Mouse (Mus musculus) thymus, adult 2 months (tissue): ENCODE measurements around the gene Cd180. TPM values are rescaled to one million over a fixed set of nuclear protein-coding genes. Genes with fewer than 3 reads are reported as not detected.

Experiments
- DNase-seq: peaks from one replicate; pipeline ENCODE4 v3.0.0; 2021
- H3K27ac ChIP-seq: fragments of 200-500 bp; 2 replicates; pipeline ENCODE4 v1.5.1; 2012; ENCODE audit warnings: low read length, control low read depth; ENCODE audit not compliant: control insufficient read depth, insufficient read depth
- H3K27me3 ChIP-seq: fragments of 200-500 bp; 2 replicates; pipeline ENCODE4 v1.6.1; 2012; ENCODE audit warnings: mild to moderate bottlenecking, low read length, moderate library complexity, mixed read lengths; ENCODE audit not compliant: control insufficient read depth, insufficient read depth
- H3K36me3 ChIP-seq: fragments of 200-500 bp; 2 replicates; pipeline ENCODE4 v1.6.1; 2012; ENCODE audit warnings: mild to moderate bottlenecking, low read length, moderate library complexity; ENCODE audit not compliant: control insufficient read depth, insufficient read depth
- H3K4me1 ChIP-seq: fragments of 200-500 bp; replicated peaks from 2 replicates; pipeline ENCODE4 v1.6.1; 2012; ENCODE audit warnings: low read length; ENCODE audit not compliant: control insufficient read depth, insufficient read depth
- H3K4me3 ChIP-seq: fragments of 200-500 bp; 2 replicates; pipeline ENCODE4 v1.5.1; 2012; ENCODE audit warnings: mild to moderate bottlenecking, low read length, control low read depth, moderate library complexity; ENCODE audit not compliant: control insufficient read depth, insufficient read depth
- CTCF ChIP-seq: fragments of 200-500 bp; IDR thresholded peaks from 2 replicates; pipeline ENCODE4 v1.5.1; 2012; ENCODE audit warnings: mild to moderate bottlenecking, control low read depth, low read length, moderate library complexity, borderline replicate concordance; ENCODE audit not compliant: control insufficient read depth, poor library complexity, insufficient read depth; ENCODE audit errors: extremely low read depth
- POLR2A ChIP-seq: fragments of 200-500 bp; IDR thresholded peaks from 2 replicates; pipeline ENCODE4 v1.6.1; 2012; ENCODE audit warnings: mild to moderate bottlenecking, low read length, control low read depth, moderate library complexity; ENCODE audit not compliant: control insufficient read depth, poor library complexity, insufficient read depth; ENCODE audit errors: extremely low read depth
- WGBS: fragments of 180-500 bp; shearing (Covaris S2); methylation state at CpG from one replicate; pipeline ENCODE4 v1.1.7; 2018; 5-methylcytosine and 5-hydroxymethylcytosine counted together
- polyA plus RNA-seq: library from polyadenylated mRNA; depleted of rRNA; stranded (reverse); fragments of >200 nt; gene quantifications from 2 replicates; pipeline ENCODE4 v1.2.3, GENCODE M21; 2012

The Cd180 gene
- polyA plus RNA-seq, 1 experiment = 4.5 TPM

GRCm38 (mm10) chr13:102655071-102655570 is 38.2 kb upstream of the Cd180 start:
- TF ChIP-seq CTCF (no peak), POLR2A (no peak)
- Histone ChIP-seq H3K27ac (no peak overlapping the region), H3K4me3 (no peak overlapping the region), H3K27me3 (no peaks in the 10 kb centered on the region), H3K4me1 (peaks cover 10% of the 10 kb centered on the region; the same call in 1 of the 2 replicates), H3K36me3 (no peaks in the 10 kb centered on the region)
- DNase-seq = no peak
- WGBS = 75% methylated on average over 2 of the region's 2 CpGs

- no peak overlapping the region for H3K27ac ChIP-seq
- peaks cover 6% of the 10 kb centered on the region; the same call in 1 of the 2 replicates for H3K4me1 ChIP-seq
- no peaks in the 10 kb centered on the region for H3K36me3 ChIP-seq
- no peaks in the 10 kb centered on the region for H3K27me3 ChIP-seq
- no peak for TF ChIP-seq POLR2A
- no peak for TF ChIP-seq CTCF
- no peak overlapping the region for H3K4me3 ChIP-seq
- 80% methylated on average over 11 of the region's 11 CpGs for WGBS
- DNase-seq = no peak
Measured at GRCm38 (mm10) chr13:102656153-102656690, 37.1 kb upstream of the Cd180 start.

- Histone ChIP-seq H3K36me3 (no peaks in the 10 kb centered on the region), H3K27me3 (no peaks in the 10 kb centered on the region), H3K4me3 (no peak overlapping the region), H3K27ac (no peak overlapping the region), H3K4me1 (peaks cover 7% of the 10 kb centered on the region; the same call in 1 of the 2 replicates)
- no peak for DNase-seq
- WGBS = 78% methylated on average over 6 of the region's 6 CpGs
- no peak for TF ChIP-seq CTCF
- TF ChIP-seq POLR2A = no peak
Measured at GRCm38 (mm10) chr13:102658223-102658839, 35.0 kb upstream of the Cd180 start.

- TF ChIP-seq POLR2A = no peak
- TF ChIP-seq CTCF = no peak
Measured at GRCm38 (mm10) chr13:102664041-102664440, 29.3 kb upstream of the Cd180 start.

DNA sequence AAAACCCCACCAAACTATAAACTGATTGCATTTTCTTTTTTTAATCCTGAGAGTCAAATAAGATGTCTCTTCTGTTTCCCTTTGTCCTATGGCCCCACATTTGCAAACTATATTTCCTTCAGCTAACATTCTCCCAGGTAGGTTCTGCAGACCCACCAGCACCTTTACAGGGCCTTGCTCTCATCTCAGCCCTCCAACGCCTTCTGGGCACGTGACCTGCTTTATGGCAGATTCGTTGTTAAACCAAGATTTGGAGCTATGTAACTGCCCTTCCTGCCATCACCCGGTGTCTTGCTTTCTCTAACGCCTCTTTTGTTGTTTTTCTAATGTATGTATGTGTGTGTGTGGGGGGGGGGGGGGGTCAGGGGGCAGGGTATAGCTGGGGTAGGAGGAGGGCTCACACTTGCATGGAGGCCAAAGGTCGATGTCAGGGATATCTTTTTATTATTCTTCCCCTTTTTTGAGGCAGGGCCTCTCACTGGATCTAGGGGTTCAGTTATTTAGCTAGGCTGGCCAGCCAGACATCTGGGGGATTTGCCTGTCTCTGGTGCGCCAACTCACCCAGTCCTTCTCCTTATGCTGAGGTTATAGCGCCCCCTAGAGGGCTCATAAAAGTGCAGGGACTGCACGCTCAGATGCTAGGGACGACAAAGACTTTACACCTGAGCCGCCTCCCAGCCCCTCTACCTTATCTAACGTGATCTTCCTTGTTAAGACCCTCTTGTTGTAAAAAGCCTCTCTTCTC is 28.3 kb upstream of the Cd180 start:
- Histone ChIP-seq H3K27ac (peak overlapping the region; percentile 70), H3K4me1 (peaks cover 29% of the 10 kb centered on the region), H3K36me3 (no peaks in the 10 kb centered on the region), H3K27me3 (no peaks in the 10 kb centered on the region), H3K4me3 (peak overlapping the region; percentile 45)
- 13% methylated on average over 12 of the region's 12 CpGs for WGBS
- TF ChIP-seq POLR2A (no peak), CTCF (peak; percentile 82; the same call in 1 of the 2 replicates)
- DNase-seq = peak; percentile 87

More at GRCm38 (mm10) chr13:102664041-102664440, 29.3 kb upstream of the Cd180 start:
- no peaks in the 10 kb centered on the region for H3K36me3 ChIP-seq
- H3K4me1 ChIP-seq = peaks cover 24% of the 10 kb centered on the region
- H3K4me3 ChIP-seq = no peak overlapping the region
- H3K27ac ChIP-seq = no peak overlapping the region
- no peaks in the 10 kb centered on the region for H3K27me3 ChIP-seq
- 64% methylated on average over 6 of the region's 6 CpGs for WGBS
- no peak for DNase-seq

DNA sequence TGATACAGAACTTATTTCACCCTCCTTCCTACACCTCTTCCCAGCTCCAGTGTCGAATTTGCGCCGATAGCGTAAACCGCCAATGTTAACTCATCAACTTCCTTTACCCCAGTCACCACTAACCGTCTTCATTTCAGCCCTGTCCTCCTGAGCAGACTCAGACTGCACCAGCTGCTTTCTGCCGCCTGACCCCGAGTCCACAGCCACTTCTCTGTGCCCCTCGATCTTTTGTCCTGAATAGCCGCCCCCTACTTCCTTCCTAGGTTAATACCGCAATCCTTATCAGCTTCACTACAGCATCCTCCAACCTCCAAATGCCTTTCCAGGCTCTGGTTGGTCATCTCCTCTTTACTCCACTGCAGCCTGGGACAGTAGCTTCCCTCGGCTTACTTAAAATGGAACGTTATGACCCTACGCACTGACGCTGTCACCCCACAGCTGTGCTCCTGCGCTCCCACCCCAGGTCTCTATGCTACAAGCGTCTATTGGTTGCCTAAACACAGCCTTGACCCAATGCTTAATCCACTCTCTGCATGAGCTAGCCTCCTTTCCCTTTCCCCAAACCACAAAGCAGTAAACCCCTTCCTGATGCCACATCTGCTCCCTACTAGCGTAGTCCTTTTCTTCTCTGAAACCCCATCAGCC is 27.6 kb upstream of the Cd180 start:
- WGBS = 9% methylated on average over 18 of the region's 18 CpGs
- peak overlapping the region; percentile 70 for H3K27ac ChIP-seq
- H3K27me3 ChIP-seq = no peaks in the 10 kb centered on the region
- peaks cover 29% of the 10 kb centered on the region for H3K4me1 ChIP-seq
- H3K36me3 ChIP-seq = no peaks in the 10 kb centered on the region
- peak overlapping the region; percentile 45 for H3K4me3 ChIP-seq
- TF ChIP-seq CTCF = no peak
- no peak for TF ChIP-seq POLR2A
- peak; percentile 36 for DNase-seq
